Mouse (Mus musculus) kidney, embryonic 15.5 days (tissue): ENCODE data around the gene Cryba2. TPM values are rescaled to one million over a fixed set of nuclear protein-coding genes. Genes with fewer than 3 reads are reported as not detected.

ENCODE experiments used
- ATAC-seq: fragments of 200-750 bp; cut with Nextera tagmentation; replicated peaks from 2 replicates; pipeline ENCODE4 v1.8.0; 2017; ENCODE audit warnings: moderate TSS enrichment; ENCODE audit not compliant: low FRiP score
- H3K27ac ChIP-seq: fragments of 300-500 bp; sonication (generic); 2 replicates; pipeline ENCODE4 v1.5.1; 2015; ENCODE audit warnings: mild to moderate bottlenecking, inconsistent platforms
- H3K27me3 ChIP-seq: fragments of 300-500 bp; sonication (generic); 2 replicates; pipeline ENCODE4 v1.6.1; 2015; ENCODE audit warnings: inconsistent platforms
- H3K36me3 ChIP-seq: fragments of 300-500 bp; sonication (generic); 2 replicates; pipeline ENCODE4 v1.6.1; 2015; ENCODE audit warnings: inconsistent platforms
- H3K4me1 ChIP-seq: fragments of 300-500 bp; sonication (generic); 2 replicates; pipeline ENCODE4 v1.6.1; 2015; ENCODE audit warnings: inconsistent platforms
- H3K4me2 ChIP-seq: fragments of 300-500 bp; sonication (generic); 2 replicates; pipeline ENCODE4 v1.6.1; 2015; ENCODE audit warnings: moderate library complexity, mild to moderate bottlenecking, inconsistent platforms
- H3K4me3 ChIP-seq: fragments of 300-500 bp; sonication (generic); replicated peaks from 2 replicates; pipeline ENCODE4 v1.5.1; 2015; ENCODE audit warnings: mild to moderate bottlenecking, inconsistent platforms
- H3K9ac ChIP-seq: fragments of 300-500 bp; sonication (generic); 2 replicates; pipeline ENCODE4 v1.6.1; 2015; ENCODE audit warnings: mild to moderate bottlenecking, inconsistent platforms
- H3K9me3 ChIP-seq: fragments of 300-500 bp; sonication (generic); replicated peaks from 2 replicates; pipeline ENCODE4 v1.6.1; 2016; ENCODE audit warnings: inconsistent platforms
- WGBS: fragments of 180-500 bp; shearing (Covaris S2); methylation state at CpG from one replicate; pipeline ENCODE4 v1.1.7; 2015; ENCODE audit warnings: mixed read lengths; 5-methylcytosine and 5-hydroxymethylcytosine counted together
- polyA plus RNA-seq: library from polyadenylated mRNA; unstranded; fragments of >200 nt; fragmentation: Nextera tagmentation; extraction: Ambion mirVana; gene quantifications from 2 replicates; pipeline ENCODE4 v1.2.1, GENCODE M21; 2015

Gene Cryba2
- polyA plus RNA-seq = not detected in 2 replicates

- no peak within 1 kb of the TSS for H3K9ac ChIP-seq
- H3K4me2 ChIP-seq = peak within 1 kb of the TSS; percentile 22
- peaks cover 10% of the 10 kb centered on the region for H3K4me1 ChIP-seq
- H3K27ac ChIP-seq = no peak within 1 kb of the TSS
- peak within 1 kb of the TSS; percentile 13; the same call in 1 of the 2 replicates for H3K4me3 ChIP-seq
- ATAC-seq = no peak
- peaks cover 97% of the 10 kb centered on the region for H3K27me3 ChIP-seq
- WGBS = 3% methylated on average over 25 of the region's 25 CpGs
- H3K36me3 ChIP-seq = no peaks in the 10 kb centered on the region
- no peaks in the 10 kb centered on the region for H3K9me3 ChIP-seq
Observed at GRCm38 (mm10) chr1:74893134-74893855, at the start of gene Cryba2. Gene Cryba2 (minus strand): TSS chr1:74893143.

- no peak for ATAC-seq
- no peaks in the 10 kb centered on the region for H3K9me3 ChIP-seq
- no peak overlapping the region for H3K4me3 ChIP-seq
- H3K4me2 ChIP-seq = no peak overlapping the region
- 52% methylated on average over 12 of the region's 12 CpGs for WGBS
- H3K4me1 ChIP-seq = no peaks in the 10 kb centered on the region
- H3K36me3 ChIP-seq = no peaks in the 10 kb centered on the region
- no peak overlapping the region for H3K27ac ChIP-seq
- H3K9ac ChIP-seq = no peak overlapping the region
- H3K27me3 ChIP-seq = peaks cover 81% of the 10 kb centered on the region
Observed at GRCm38 (mm10) chr1:74941651-74942360, 48.9 kb upstream of the Cryba2 start.

DNA sequence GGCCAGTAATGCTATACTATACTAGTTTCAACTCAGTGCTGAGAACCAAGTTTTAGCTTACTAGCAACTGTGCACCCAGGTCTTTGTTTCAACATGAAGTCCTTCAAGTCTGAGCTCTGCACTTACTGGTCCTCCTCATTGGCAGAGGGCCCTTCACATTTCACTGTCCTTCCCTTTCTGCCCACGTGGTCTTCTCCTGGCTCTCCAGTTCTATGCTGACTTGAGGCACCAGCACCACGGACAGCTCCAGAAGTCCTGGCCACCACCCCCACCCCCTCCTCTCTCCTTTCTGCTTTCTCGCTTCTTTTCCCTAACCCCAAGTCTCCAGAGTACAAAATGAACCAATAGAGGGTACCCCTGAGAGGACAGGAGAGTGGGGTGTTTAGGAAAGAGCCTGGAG lies 46.8 kb upstream of the Cryba2 start:
- H3K9me3 ChIP-seq = no peaks in the 10 kb centered on the region
- no peak overlapping the region for H3K4me3 ChIP-seq
- no peak overlapping the region for H3K9ac ChIP-seq
- no peak overlapping the region for H3K4me2 ChIP-seq
- 3% methylated on average over 3 of the region's 3 CpGs for WGBS
- ATAC-seq = no peak
- 0 out of 2 replicates have a peak, but pooled peaks cover 2% of the 10 kb centered on the region for H3K4me1 ChIP-seq
- no peaks in the 10 kb centered on the region for H3K36me3 ChIP-seq
- peaks cover 78% of the 10 kb centered on the region for H3K27me3 ChIP-seq
- H3K27ac ChIP-seq = no peak overlapping the region

DNA sequence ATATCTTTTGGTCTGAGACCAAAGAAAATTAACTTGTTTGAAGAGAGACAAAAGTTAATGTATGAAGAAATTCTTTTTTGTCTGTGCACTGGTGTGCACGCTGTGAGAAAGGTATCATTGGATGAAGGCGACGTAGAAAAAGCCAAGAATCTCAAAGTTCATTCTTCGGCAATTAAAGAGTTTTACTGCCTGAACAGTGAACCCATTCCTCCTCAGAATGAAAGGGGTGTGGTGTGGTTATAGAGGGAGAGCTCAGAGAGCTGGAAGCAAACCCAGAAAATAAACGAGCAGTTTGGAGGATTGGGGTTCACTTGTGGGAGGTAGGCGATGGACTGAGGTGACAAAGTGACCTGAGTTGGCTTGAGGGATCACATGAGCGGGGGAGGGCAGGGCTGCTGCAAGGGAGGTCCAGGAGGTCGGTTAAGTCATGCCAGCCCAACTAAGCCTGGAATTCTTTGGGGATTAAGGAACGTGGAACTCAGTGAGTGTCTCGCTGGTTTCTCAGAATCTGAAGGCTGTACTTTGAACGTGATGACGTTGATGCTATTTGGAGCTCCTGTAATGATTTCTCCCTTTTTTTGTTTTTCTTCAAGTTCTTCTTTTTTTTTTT lies 43.4 kb upstream of the Cryba2 start:
- no peak for ATAC-seq
- Histone ChIP-seq H3K4me3 (no peak overlapping the region), H3K4me2 (no peak overlapping the region), H3K36me3 (no peaks in the 10 kb centered on the region), H3K27ac (no peak overlapping the region), H3K27me3 (peaks cover 76% of the 10 kb centered on the region), H3K4me1 (0 out of 2 replicates have a peak, but pooled peaks cover 2% of the 10 kb centered on the region), H3K9me3 (no peaks in the 10 kb centered on the region), H3K9ac (no peak overlapping the region)
- WGBS = 45% methylated on average over 12 of the region's 12 CpGs

- no peaks in the 10 kb centered on the region for H3K9me3 ChIP-seq
- H3K4me1 ChIP-seq = 0 out of 2 replicates have a peak, but pooled peaks cover 2% of the 10 kb centered on the region
- peak within 1 kb of the TSS; percentile 30 for H3K4me3 ChIP-seq
- peaks cover 77% of the 10 kb centered on the region for H3K27me3 ChIP-seq
- no peak for ATAC-seq
- H3K9ac ChIP-seq = no peak within 1 kb of the TSS
- peak within 1 kb of the TSS; percentile 46 for H3K4me2 ChIP-seq
- H3K36me3 ChIP-seq = no peaks in the 10 kb centered on the region
- 2% methylated on average over 18 of the region's 18 CpGs for WGBS
- no peak within 1 kb of the TSS for H3K27ac ChIP-seq
Observed at GRCm38 (mm10) chr1:74935402-74935801, 42.5 kb upstream of the Cryba2 start, which contains the start of gene Cfap65. Gene Cfap65 (minus strand): TSS chr1:74935599.

- WGBS = 74% methylated on average over 9 of the region's 9 CpGs
- no peak for ATAC-seq
- no peak overlapping the region for H3K4me2 ChIP-seq
Observed at GRCm38 (mm10) chr1:74927621-74928296, 34.8 kb upstream of the Cryba2 start.

GRCm38 (mm10) chr1:74926721-74927120 lies 33.8 kb upstream of the Cryba2 start:
- H3K4me1 ChIP-seq = no peaks in the 10 kb centered on the region
- H3K9ac ChIP-seq = no peak overlapping the region
- no peaks in the 10 kb centered on the region for H3K36me3 ChIP-seq
- ATAC-seq = 0 out of 2 replicates have a peak, but pooled peaks have one; percentile 18
- 32% methylated on average over 6 of the region's 6 CpGs for WGBS
- H3K4me2 ChIP-seq = no peak overlapping the region
- no peak overlapping the region for H3K4me3 ChIP-seq
- H3K27ac ChIP-seq = no peak overlapping the region
- no peaks in the 10 kb centered on the region for H3K9me3 ChIP-seq
- H3K27me3 ChIP-seq = peaks cover 37% of the 10 kb centered on the region

More at GRCm38 (mm10) chr1:74927621-74928296, 34.8 kb upstream of the Cryba2 start:
- no peak overlapping the region for H3K27ac ChIP-seq
- H3K9ac ChIP-seq = no peak overlapping the region
- H3K9me3 ChIP-seq = no peaks in the 10 kb centered on the region
- H3K36me3 ChIP-seq = no peaks in the 10 kb centered on the region
- H3K4me3 ChIP-seq = no peak overlapping the region
- no peaks in the 10 kb centered on the region for H3K4me1 ChIP-seq
- peaks cover 44% of the 10 kb centered on the region for H3K27me3 ChIP-seq

DNA sequence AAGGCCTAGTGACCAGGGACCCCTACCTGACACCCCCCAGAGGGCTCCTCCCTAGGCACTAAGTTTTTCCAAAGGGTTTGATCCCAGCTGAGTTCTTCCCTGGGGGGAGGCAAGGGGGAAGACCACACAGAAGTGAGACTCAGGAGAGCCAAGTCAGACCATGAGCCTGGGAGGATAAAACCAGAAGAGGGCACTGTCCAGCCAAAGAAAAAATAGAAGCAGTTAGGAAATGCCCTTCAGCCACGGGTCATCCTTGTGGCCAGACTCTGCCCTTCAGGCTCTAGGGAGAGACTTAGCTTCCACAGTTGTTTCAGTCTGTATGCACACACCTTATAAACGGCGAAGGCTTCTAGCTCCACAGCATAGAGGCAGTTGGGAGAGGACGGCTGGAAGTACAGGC lies 31.5 kb upstream of the Cryba2 start:
- Histone ChIP-seq H3K4me2 (no peak overlapping the region), H3K9ac (no peak overlapping the region), H3K9me3 (no peaks in the 10 kb centered on the region), H3K36me3 (no peaks in the 10 kb centered on the region), H3K27ac (no peak overlapping the region), H3K4me1 (no peaks in the 10 kb centered on the region), H3K27me3 (peaks cover 28% of the 10 kb centered on the region), H3K4me3 (no peak overlapping the region)
- no peak for ATAC-seq
- WGBS = 63% methylated on average over 4 of the region's 4 CpGs

- H3K36me3 ChIP-seq = no peaks in the 10 kb centered on the region
- H3K4me2 ChIP-seq = no peak overlapping the region
- WGBS = 22% methylated on average over 13 of the region's 13 CpGs
- ATAC-seq = no peak
- H3K9me3 ChIP-seq = no peaks in the 10 kb centered on the region
- peaks cover 32% of the 10 kb centered on the region; the same call in 1 of the 2 replicates for H3K27me3 ChIP-seq
- H3K9ac ChIP-seq = no peak overlapping the region
- no peaks in the 10 kb centered on the region for H3K4me1 ChIP-seq
- H3K4me3 ChIP-seq = no peak overlapping the region
- H3K27ac ChIP-seq = no peak overlapping the region
Observed at GRCm38 (mm10) chr1:74915706-74916105, 22.8 kb upstream of the Cryba2 start.

- no peaks in the 10 kb centered on the region for H3K36me3 ChIP-seq
- no peak overlapping the region for H3K9ac ChIP-seq
- H3K9me3 ChIP-seq = no peaks in the 10 kb centered on the region
- no peak overlapping the region for H3K27ac ChIP-seq
- ATAC-seq = no peak
- no peak overlapping the region for H3K4me3 ChIP-seq
- peaks cover 94% of the 10 kb centered on the region for H3K27me3 ChIP-seq
- no peak overlapping the region for H3K4me2 ChIP-seq
- peaks cover 24% of the 10 kb centered on the region for H3K4me1 ChIP-seq
- 23% methylated on average over 6 of the region's 6 CpGs for WGBS
Observed at GRCm38 (mm10) chr1:74902191-74902590, 9.2 kb upstream of the Cryba2 start.

- WGBS = 8% methylated on average over 3 of the region's 3 CpGs
- Histone ChIP-seq H3K27ac (no peak overlapping the region), H3K9me3 (no peaks in the 10 kb centered on the region), H3K4me2 (no peak overlapping the region), H3K4me3 (no peak overlapping the region), H3K4me1 (peaks cover 24% of the 10 kb centered on the region), H3K9ac (no peak overlapping the region), H3K27me3 (peaks cover 96% of the 10 kb centered on the region), H3K36me3 (no peaks in the 10 kb centered on the region)
- ATAC-seq = no peak
Observed at GRCm38 (mm10) chr1:74901686-74902085, 8.7 kb upstream of the Cryba2 start.
